Mouse (Mus musculus): ENCODE results near the gene Syce3. TPM values are rescaled to one million over a fixed set of nuclear protein-coding genes. Genes with fewer than 3 reads are reported as not detected.

The Syce3 gene
- polyA plus RNA-seq, 1 experiment from 2014 or later = not detected

GRCm38 (mm10) chr15:89415282-89415681 is 5.0 kb upstream of the Syce3 start:
- WGBS (ENCODE audit: insufficient replicate concordance) = 70% methylated on average over 8 of the region's 8 CpGs
- ATAC-seq (ENCODE audit: low read depth) = no peak
- no peak overlapping the region for H3K9ac ChIP-seq

DNA sequence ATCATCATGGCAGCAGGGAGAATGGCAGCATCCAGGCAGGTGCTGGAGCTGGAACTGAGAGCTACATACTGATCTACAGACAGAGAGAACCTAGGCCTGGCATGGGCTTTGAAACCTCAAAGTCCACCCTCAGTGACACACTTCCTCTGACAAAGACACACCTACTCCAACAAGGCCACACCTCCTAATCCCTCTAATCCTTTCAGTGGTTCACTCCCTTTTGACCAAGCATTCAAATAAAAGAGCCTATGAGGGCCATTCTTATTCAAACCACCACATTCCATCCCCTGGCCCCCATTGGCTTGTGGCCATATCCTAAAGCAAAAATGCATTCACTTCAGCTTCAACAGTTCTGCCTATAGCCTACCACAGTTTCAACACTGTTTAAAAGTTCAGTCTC is 3.6 kb downstream of the Syce3 start:
- no peaks in the 10 kb centered on the region; the same call in 1 of the 2 replicates for H3K9me3 ChIP-seq (replicated peaks)
- H3K9ac ChIP-seq = no peak overlapping the region
- H3K27ac ChIP-seq = no peak overlapping the region
- ATAC-seq (ENCODE audit: low read depth) (no peak), DNase-seq (no peak)
- no peak overlapping the region for H3K4me3 ChIP-seq (replicated peaks)
- H3K27me3 ChIP-seq = no peaks in the 10 kb centered on the region
- no peaks in the 10 kb centered on the region for H3K36me3 ChIP-seq
- no peak overlapping the region for H3K4me2 ChIP-seq
- H3K4me1 ChIP-seq (replicated peaks) = no peaks in the 10 kb centered on the region

More at GRCm38 (mm10) chr15:89415282-89415681, 5.0 kb upstream of the Syce3 start:
- peaks cover 6% of the 10 kb centered on the region for H3K36me3 ChIP-seq
- DNase-seq = no peak
- H3K4me2 ChIP-seq = no peak overlapping the region
- H3K4me3 ChIP-seq (replicated peaks) = no peak overlapping the region
- H3K27me3 ChIP-seq = no peaks in the 10 kb centered on the region
- no peaks in the 10 kb centered on the region for H3K4me1 ChIP-seq (replicated peaks)
- H3K27ac ChIP-seq = no peak overlapping the region
- no peaks in the 10 kb centered on the region for H3K9me3 ChIP-seq (replicated peaks)

- Histone ChIP-seq H3K36me3 (no peaks in the 10 kb centered on the region), H3K4me1 (replicated peaks) (no peaks in the 10 kb centered on the region), H3K27ac (no peak overlapping the region), H3K27me3 (no peaks in the 10 kb centered on the region), H3K9ac (no peak overlapping the region), H3K4me2 (no peak overlapping the region), H3K9me3 (replicated peaks) (no peaks in the 10 kb centered on the region; the same call in 1 of the 2 replicates), H3K4me3 (replicated peaks) (no peak overlapping the region)
- 59% methylated on average over 10 of the region's 10 CpGs for WGBS (ENCODE audit: insufficient replicate concordance)
- ATAC-seq (ENCODE audit: low read depth) = no peak
- no peak for DNase-seq
Measured at GRCm38 (mm10) chr15:89404831-89405623, 5.3 kb downstream of the Syce3 start.

DNA sequence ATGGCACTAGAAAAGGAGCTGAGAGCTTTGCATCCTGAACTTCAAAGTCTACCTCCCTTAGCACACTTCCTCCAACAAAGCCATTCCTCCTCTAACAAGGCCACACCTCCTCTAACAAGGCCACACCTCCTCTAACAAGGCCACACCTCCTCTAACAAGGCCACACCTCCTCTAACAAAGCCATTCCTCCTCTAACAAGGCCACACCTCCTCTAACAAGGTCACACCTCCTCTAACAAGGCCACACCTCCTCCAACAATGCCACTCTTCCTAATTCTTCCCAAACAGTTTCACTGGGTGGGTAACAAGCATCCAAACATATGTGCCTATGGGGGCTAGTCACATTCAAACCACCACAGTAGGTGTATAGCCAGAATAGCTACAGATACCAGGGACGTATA is 7.8 kb downstream of the Syce3 start:
- no peak for DNase-seq
- no peaks in the 10 kb centered on the region for H3K27me3 ChIP-seq
- H3K36me3 ChIP-seq = no peaks in the 10 kb centered on the region
- no peaks in the 10 kb centered on the region for H3K9me3 ChIP-seq (replicated peaks)
- no peak for ATAC-seq (ENCODE audit: low read depth)
- no peak overlapping the region for H3K27ac ChIP-seq
- no peak overlapping the region for H3K9ac ChIP-seq
- 0 out of 2 replicates have a peak, but pooled peaks cover 3% of the 10 kb centered on the region for H3K4me1 ChIP-seq (replicated peaks)
- H3K4me3 ChIP-seq (replicated peaks) = no peak overlapping the region
- 73% methylated on average over 1 of the region's 1 CpGs for WGBS (ENCODE audit: insufficient replicate concordance)
- H3K4me2 ChIP-seq = no peak overlapping the region

GRCm38 (mm10) chr15:89399716-89400115 is 10.6 kb downstream of the Syce3 start:
- no peaks in the 10 kb centered on the region for H3K27me3 ChIP-seq
- no peaks in the 10 kb centered on the region for H3K9me3 ChIP-seq (replicated peaks)
- H3K4me1 ChIP-seq (replicated peaks) = 0 out of 2 replicates have a peak, but pooled peaks cover 3% of the 10 kb centered on the region
- DNase-seq (no peak), ATAC-seq (ENCODE audit: low read depth) (no peak)
- no peak overlapping the region for H3K9ac ChIP-seq
- H3K4me3 ChIP-seq (replicated peaks) = no peak overlapping the region
- H3K27ac ChIP-seq = no peak overlapping the region
- no peaks in the 10 kb centered on the region for H3K36me3 ChIP-seq
- WGBS (ENCODE audit: insufficient replicate concordance) = 7% methylated on average over 1 of the region's 1 CpGs
- H3K4me2 ChIP-seq = no peak overlapping the region

- 66% methylated on average over 2 of the region's 2 CpGs for WGBS (ENCODE audit: insufficient replicate concordance)
Measured at GRCm38 (mm10) chr15:89398146-89398545, 12.2 kb downstream of the Syce3 start.

GRCm38 (mm10) chr15:89396883-89397282 is 13.4 kb downstream of the Syce3 start:
- DNase-seq = no peak
- ATAC-seq (ENCODE audit: low read depth) = no peak
- WGBS (ENCODE audit: insufficient replicate concordance) = 64% methylated on average over 4 of the region's 4 CpGs

More at GRCm38 (mm10) chr15:89398146-89398545, 12.2 kb downstream of the Syce3 start:
- Histone ChIP-seq H3K4me2 (no peak overlapping the region), H3K36me3 (no peaks in the 10 kb centered on the region), H3K4me1 (replicated peaks) (0 out of 2 replicates have a peak, but pooled peaks cover 3% of the 10 kb centered on the region), H3K9ac (no peak overlapping the region), H3K9me3 (replicated peaks) (no peaks in the 10 kb centered on the region), H3K27ac (no peak overlapping the region), H3K4me3 (replicated peaks) (no peak overlapping the region), H3K27me3 (no peaks in the 10 kb centered on the region)
- ATAC-seq (ENCODE audit: low read depth) = no peak
- no peak for DNase-seq

DNA sequence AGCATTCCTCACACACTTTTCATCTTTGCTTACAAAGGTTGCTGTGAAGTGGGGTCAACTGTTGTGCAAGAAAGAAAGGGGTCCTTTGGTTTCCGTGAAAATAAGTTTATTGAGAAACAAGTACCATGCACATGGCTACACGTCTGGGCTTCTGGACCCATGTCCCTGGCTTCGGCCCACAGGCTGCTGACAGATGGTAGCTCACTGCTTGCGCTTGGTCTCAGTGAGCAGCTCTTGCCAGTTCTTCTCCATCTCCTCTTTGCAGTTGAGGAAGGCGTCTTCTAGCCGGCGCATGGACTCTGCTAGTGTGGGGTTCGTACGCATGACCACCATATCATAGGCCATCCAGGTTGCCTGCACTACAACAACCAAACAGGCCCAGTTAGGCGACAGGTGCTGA is 20.2 kb downstream of the Syce3 start:
- Histone ChIP-seq H3K27ac (no peak overlapping the region), H3K36me3 (no peaks in the 10 kb centered on the region), H3K9ac (no peak overlapping the region), H3K4me3 (replicated peaks) (no peak overlapping the region), H3K9me3 (replicated peaks) (no peaks in the 10 kb centered on the region), H3K4me2 (no peak overlapping the region), H3K4me1 (replicated peaks) (no peaks in the 10 kb centered on the region), H3K27me3 (peaks cover 12% of the 10 kb centered on the region; the same call in 1 of the 2 replicates)
- 78% methylated on average over 10 of the region's 10 CpGs for WGBS (ENCODE audit: insufficient replicate concordance)
- no peak for DNase-seq
- no peak for ATAC-seq (ENCODE audit: low read depth)

More at GRCm38 (mm10) chr15:89396883-89397282, 13.4 kb downstream of the Syce3 start:
- H3K9ac ChIP-seq = no peak overlapping the region
- no peaks in the 10 kb centered on the region for H3K9me3 ChIP-seq (replicated peaks)
- no peak overlapping the region for H3K4me2 ChIP-seq
- H3K4me3 ChIP-seq (replicated peaks) = no peak overlapping the region
- H3K36me3 ChIP-seq = no peaks in the 10 kb centered on the region
- H3K4me1 ChIP-seq (replicated peaks) = 0 out of 2 replicates have a peak, but pooled peaks cover 3% of the 10 kb centered on the region
- H3K27me3 ChIP-seq = no peaks in the 10 kb centered on the region
- no peak overlapping the region for H3K27ac ChIP-seq

GRCm38 (mm10) chr15:89387127-89387526 is 23.2 kb downstream of the Syce3 start:
- no peak for DNase-seq
- H3K9me3 ChIP-seq (replicated peaks) = no peaks in the 10 kb centered on the region
- H3K36me3 ChIP-seq = no peaks in the 10 kb centered on the region
- 37% methylated on average over 12 of the region's 12 CpGs for WGBS (ENCODE audit: insufficient replicate concordance)
- no peak overlapping the region for H3K9ac ChIP-seq
- no peak overlapping the region for H3K4me2 ChIP-seq
- H3K27me3 ChIP-seq = peaks cover 14% of the 10 kb centered on the region
- ATAC-seq (ENCODE audit: low read depth) = no peak
- H3K27ac ChIP-seq = no peak overlapping the region
- H3K4me1 ChIP-seq (replicated peaks) = no peaks in the 10 kb centered on the region
- no peak overlapping the region for H3K4me3 ChIP-seq (replicated peaks)

DNA sequence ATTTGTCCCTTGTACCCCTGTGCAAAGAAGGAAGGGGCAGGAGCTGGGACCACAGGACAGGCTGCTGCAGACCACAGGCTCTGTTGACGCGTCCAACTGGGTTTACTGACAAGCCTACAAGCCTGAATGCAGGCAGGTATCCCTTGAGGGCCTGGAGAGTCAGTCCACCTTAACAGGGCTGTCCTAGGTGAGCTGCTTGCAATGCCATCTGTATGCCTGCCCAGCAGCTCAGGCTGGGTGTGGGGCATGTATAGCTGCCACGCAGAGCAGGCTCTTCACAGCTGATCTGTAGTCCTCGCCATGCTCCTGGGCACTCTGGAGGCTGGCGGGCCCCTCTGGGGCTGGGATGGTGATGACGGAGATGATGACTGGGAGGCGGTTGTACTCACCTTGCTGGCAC is 25.7 kb downstream of the Syce3 start, which contains the start of gene Klhdc7b:
Klhdc7b (plus strand) TSS at position 301 of the 400 bp plus-strand sequence.
- no peaks in the 10 kb centered on the region for H3K36me3 ChIP-seq
- WGBS (ENCODE audit: insufficient replicate concordance) = 64% methylated on average over 7 of the region's 7 CpGs

DNA sequence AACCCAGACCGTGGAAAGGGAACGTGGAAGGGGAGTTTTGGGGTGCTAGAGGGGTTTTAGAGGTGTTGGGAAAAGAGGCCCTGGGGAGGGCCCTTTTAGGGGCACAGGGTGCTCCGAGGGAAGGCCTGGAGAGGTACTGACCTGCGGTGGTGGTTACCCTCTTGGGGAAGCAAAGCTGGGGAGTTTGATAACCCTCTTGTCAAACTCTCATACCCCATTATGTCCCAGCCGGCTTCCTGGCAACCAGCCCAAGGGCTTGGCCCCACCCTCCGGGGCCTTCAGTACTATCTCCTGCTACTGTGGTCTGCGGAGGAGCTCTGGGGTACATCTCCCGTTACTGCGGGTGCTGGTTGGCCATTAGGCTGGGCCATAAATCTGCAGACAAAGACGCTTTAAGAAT is 30.9 kb downstream of the Syce3 start:
- DNase-seq (no peak), ATAC-seq (ENCODE audit: low read depth) (peak; percentile 61)
- 5% methylated on average over 10 of the region's 10 CpGs for whole genome bisulfite sequencing (ENCODE audit: insufficient replicate concordance)
- Histone ChIP-seq H3K4me3 (replicated peaks) (peak overlapping the region; percentile 50), H3K4me1 (replicated peaks) (peaks cover 31% of the 10 kb centered on the region), H3K4me2 (peak overlapping the region; percentile 69), H3K9me3 (replicated peaks) (no peaks in the 10 kb centered on the region), H3K27me3 (peaks cover 43% of the 10 kb centered on the region), H3K27ac (no peak overlapping the region), H3K9ac (peak overlapping the region; percentile 47), H3K36me3 (no peaks in the 10 kb centered on the region)

More for the DNA sequence above, 25.7 kb downstream of the Syce3 start, which contains the start of gene Klhdc7b:
- Histone ChIP-seq H3K27me3 (peaks cover 16% of the 10 kb centered on the region), H3K9ac (no peak within 1 kb of the TSS), H3K4me1 (replicated peaks) (peaks cover 1% of the 10 kb centered on the region), H3K4me3 (replicated peaks) (no peak within 1 kb of the TSS), H3K27ac (no peak within 1 kb of the TSS), H3K4me2 (no peak within 1 kb of the TSS), H3K9me3 (replicated peaks) (no peaks in the 10 kb centered on the region)
- DNase-seq (no peak), ATAC-seq (ENCODE audit: low read depth) (no peak)
